Mouse (Mus musculus) layer of hippocampus, postnatal 36 days (tissue): ENCODE data around the gene Cpt1c. TPM values are rescaled to one million over a fixed set of nuclear protein-coding genes. Genes with fewer than 3 reads are reported as not detected.
A peak's percentile ranks its signal among the peaks of the same experiment; 100 is the strongest.

Experiments used
- DNase-seq, 2 experiments: peaks; one replicate each; pipeline ENCODE4 v3.0.0; 2022
- total RNA-seq, 2 experiments: library from RNA; stranded (reverse); gene quantifications; 2 replicates each; pipeline ENCODE4 v1.2.3; 2021

Cpt1c gene
- total RNA-seq, 2 experiments from 2014 or later = 131 to 137 TPM

DNA sequence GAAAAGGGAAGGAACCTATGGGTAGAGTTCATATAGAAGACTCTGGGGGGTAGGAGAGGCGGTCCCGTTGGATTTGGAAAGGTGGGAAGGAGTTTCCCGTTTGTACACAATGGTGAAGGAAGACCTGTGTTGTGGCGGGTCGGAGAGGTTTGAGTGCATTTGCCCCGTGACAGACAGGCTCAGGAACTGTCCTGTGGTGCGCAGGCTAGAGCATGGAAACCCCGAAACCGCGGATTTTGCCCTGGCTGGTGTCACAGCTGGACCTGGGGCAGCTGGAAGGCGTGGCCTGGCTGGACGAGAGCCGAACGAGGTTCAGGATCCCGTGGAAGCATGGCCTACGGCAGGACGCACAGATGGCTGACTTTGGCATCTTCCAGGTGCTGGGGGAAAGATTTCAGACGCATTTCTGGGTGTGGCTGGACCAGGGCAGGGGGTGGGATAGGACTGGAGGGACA lies 23.9 kb upstream of the Cpt1c start, which contains the start of gene Bcl2l12:
Gene Bcl2l12, minus strand, starts transcription at position 212 of the 455 bp plus-strand sequence.
- DNase-seq = no peak

DNA sequence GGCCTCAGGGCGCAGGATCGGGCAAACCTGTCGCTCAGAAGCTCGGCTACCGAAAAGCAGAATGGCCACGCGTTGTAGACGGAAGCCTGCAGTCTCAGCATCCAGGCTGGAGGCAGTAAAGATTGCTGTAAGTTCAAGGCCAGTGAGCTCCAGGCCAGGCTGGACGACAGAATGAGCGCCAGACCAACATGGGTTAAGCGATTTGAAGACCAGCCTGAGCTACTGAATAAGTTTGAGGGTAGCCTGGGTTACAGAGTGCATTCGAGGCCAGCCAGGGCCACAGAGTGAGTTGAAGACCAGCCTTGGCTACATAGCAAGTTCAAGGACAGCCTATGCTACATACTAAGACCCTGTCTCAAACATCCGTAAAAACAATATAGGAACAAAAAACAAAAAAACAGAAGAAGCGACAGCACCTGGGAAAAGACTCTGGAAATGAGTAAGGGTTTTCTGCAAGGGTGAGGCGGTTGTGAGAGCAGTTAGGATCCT lies 23.3 kb upstream of the Cpt1c start:
- no peak for DNase-seq

DNA sequence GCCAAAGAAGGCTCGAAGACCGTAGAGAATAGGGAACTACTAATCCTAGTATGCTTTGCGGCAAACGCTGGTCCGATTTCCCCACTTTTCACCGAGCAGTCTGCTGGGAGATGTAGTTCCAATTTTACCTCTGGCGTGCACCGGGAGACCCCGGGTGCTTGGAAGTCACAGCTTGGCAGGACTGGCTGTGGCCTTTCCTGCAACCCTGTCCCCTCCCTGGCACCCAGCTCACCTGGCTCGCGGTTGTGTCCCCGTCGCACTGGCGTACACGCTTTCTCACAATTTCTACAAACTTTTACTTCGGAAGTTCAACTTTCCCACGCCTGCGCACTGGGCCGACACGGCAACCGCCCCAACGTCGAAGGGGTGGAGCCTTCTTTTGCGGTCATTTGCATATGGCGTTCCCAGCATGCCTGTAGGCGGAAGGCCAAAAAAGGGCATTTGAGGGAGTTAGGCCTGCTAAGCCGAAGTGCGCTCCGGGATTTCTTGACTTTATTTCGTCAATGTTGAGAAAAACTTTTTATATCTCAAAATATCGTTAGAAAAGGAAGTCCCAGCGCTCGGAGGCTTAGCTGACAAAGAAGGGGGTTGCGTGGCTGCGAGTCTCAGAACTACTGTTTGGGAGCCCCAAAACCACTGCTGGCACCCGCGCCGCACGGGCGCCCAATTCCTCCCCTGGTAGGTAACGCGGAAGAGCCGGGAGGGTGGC lies 22.7 kb upstream of the Cpt1c start, which contains the start of gene Irf3:
Gene Irf3, plus strand, starts transcription at position 418 of the 709 bp plus-strand sequence.
- peak; percentile 95 to 97 for DNase-seq

DNA sequence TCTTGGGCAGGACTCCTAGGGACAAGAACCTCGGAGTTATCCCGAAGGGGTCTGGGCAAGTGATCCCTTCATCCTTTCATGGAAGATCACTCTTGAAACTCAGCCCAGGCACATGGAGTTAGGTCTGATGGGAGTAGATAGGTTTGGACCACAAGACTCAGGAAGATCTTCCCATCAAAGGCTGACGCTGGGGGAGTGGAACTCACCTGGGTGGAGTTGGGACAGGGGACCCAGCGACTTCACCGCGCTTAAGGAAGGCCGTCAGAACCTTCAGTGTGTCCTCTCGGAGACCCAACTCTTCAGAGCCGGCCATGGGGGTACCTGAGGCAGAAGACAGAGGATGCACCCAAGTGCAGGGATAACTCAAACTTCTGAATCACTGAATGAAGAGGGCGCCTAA lies 22.0 kb upstream of the Cpt1c start:
- no peak for DNase-seq

DNA sequence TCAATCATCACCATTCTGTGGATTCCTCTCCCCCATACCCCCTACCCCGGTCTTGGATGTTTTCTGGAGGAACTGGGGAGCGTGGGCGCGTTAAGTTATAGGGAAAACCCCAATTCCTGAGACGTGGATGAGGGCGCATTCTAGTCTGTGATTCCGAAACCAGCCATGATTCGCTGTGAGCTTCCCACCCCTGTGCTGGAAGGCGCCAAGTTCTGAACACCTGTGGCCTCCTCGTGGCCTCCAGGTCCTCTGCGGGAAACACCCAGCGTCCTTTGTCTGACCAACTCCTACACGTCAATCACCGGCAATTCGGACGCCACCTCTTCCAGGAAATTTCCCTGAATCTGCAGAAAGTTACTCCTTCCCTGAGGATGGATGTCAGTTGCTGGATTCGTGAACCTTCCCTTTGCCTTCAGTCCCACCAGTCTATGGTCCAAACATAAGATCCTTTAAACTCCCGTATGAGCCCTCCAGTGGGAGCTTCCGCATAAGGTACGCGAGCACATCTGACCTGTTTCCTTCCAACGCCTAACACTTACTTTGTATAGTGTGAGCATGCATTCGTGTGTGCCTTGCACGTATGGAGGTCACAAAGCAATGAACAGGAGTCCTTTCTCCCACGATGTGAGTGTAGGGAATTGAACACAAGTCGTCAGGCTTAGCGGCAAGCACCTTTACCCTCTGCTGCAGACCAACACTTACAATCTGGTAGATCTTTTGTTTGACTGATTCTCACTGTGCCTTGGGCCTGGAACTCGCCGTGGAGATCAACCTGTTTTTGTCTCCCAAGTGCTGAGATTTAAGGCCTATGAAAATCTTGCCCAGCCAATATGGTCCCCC lies 12.4 kb upstream of the Cpt1c start:
- no peak for DNase-seq

DNA sequence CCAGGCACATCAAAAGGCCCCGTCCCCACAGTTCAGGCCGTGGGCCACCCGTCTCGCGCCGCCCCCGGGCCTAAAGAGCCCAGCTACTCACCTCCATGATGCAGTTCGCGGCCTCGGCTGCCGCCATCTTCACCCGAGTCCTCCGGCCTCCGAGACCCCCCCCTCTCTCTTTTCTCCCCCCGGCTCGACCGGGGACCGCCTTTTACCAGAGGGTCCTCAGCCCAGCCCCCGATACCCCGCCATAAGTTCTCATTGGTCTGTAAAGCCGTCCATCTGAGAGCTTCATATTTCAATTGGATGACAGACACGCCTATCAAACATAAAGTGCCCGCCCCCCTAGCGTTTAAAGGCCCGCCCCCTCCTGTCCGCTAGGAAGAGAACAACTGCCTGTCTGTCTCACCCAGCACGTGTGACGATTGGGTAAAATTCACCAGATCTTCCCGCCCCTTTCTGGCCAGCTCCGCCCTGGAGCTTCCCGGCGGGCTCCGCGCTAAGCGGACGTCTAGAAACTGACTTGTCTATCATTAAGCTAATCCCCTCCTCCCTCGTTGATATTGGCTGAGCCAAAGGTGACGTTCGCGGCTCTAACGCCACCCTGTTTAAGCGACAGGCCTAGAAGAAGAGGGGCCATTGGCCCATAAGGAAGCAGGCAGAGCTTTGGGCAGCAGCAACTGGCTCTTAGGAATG lies 11.7 kb upstream of the Cpt1c start, which contains the start of gene Prmt1:
Gene Prmt1, minus strand, starts transcription at position 377 of the 687 bp plus-strand sequence.
- peak; percentile 98 to 99 for DNase-seq

DNA sequence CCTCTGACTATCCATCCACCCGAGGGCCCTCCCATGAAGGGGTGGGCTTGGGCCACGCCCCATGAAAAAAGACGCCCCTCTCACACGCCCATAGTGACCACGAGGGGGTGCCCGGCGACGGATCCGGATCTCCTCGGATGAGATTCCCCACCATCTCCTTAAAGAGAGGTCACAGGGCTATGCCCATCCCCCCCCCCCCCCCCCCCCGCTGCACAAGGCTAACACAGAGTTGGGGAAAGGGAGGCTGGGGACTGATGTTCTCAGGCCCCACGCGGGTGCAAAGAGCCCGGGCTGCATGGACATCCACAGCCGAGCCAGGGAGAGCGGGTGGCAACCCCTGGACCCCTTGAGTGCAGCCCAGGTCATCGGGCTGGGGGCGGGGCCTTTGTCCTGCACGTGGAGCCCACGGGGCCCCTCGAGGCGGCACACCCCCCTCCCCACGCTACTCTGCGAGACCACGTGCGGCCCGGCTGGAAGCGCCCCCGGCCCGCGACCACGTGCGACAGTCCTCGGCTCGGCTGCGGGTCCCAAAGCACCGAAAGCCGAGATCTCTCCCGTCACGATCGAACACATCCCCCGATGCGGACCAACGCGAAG lies 11.0 kb upstream of the Cpt1c start:
- peak; percentile 42 to 51 for DNase-seq

DNA sequence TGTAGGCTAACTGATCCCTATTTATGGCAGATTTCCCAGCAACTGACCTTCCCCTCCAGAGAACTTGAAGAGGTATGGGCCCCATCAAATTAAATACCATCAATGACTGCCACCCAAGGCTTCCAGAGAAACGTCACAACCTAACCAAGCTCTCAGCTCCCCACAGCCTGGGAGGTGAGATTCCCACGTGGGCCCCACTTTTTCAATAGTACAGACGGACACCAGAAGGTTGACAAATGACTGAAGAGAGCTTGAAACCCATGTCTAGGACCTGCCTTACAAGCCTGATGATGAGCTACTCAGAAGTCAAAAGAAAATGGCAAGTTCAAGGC lies 10.1 kb upstream of the Cpt1c start:
- no peak for DNase-seq

DNA sequence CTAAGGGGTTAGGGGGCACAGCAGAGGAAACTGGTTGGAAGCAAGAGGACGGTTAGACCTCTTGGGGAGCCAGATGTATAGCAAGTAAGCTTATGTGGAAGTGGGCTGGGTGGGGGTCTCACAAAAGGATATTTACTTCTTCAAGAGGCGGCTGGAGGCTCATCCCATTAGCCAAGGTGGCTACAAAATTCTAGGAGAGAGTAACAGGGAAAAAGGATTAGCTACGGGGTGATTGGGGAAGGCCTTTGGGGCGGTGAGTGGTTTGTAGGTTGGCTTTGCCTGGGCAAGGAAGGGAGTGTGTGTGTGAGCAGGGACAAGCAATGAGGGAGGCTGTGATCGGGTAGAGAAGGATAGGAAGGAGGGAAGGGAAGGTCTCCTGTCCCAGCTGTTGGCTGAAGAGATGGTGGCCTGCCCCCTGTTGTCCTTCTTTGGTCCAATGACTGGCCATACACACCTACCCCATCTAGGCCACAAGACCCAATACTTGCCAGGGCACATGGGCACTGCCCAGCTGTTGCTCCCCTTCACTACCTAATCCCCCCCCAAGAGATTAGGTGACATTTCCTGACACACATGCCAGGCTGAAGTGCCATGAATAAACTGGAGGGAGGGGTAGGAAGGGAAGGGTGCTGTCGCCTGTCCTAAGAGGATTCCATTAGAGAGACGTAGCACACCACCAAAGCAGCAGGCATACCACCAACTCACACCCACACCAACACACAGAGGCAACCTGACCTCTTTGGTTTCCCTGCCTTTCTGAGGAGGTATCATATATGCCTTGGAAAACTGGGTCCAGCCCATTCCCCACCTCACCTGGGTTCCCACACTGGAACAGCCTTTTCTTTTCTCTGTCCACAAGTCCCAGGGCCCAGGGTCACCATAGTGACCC lies 9.5 kb upstream of the Cpt1c start:
- DNase-seq = no peak

DNA sequence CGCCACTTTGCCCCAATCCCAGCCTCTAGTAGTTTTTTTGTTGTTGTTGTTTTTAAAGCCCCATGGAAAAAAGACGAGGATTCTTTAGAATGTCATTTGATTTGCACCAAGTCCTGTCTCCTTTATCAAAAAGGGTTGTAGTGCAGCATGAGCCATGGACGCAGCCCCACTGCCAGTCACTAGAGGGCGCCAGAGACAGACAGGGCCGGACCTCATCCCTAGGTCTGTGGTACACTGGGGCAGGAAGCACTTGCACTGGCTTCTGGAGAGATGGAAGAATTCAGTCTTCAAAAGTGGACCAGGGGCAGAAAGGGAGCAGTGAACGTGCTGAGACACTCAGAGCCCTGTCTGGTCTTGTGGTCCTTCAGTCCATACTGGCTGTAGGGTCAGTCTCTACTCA lies 8.4 kb upstream of the Cpt1c start:
- peak; percentile 77 to 80 for DNase-seq

DNA sequence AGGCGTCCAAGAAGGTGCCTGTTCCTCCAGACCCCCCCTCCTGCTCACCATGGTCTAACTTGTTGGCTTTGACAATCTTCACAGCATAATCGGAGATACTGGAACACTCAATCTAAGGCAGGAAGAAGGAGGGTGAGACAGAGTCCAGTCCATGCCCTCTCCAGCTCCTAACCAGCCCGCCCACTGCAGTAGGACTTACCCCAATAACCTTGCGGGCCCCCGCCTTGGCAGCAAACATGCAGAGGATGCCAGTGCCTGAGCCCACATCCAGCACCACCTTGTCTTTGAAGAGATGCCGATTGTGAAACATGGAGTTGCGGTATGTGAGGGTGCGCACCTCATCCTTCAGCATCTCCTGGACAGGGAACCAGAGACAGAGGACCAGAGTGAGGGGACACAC lies 6.9 kb upstream of the Cpt1c start:
- DNase-seq = no peak

DNA sequence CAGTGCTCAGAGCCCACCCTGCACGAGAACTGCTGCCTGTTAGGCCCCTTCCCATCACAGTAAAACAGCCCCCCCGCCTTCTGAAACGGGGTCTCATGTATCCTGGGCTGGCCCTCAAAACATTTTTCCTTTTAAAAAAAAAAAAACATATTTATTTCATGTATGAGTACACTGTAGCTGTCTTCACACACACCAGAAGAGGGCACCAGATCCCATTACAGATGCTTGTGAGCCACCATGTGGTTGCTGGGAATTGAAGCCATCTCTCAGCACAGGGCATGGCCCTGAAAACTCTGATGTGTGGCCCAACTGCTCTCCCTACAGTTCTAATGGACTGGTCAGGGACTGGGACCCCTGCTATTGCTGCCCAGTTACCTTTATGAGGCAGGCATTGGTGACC lies 3.6 kb upstream of the Cpt1c start:
- no peak for DNase-seq

DNA sequence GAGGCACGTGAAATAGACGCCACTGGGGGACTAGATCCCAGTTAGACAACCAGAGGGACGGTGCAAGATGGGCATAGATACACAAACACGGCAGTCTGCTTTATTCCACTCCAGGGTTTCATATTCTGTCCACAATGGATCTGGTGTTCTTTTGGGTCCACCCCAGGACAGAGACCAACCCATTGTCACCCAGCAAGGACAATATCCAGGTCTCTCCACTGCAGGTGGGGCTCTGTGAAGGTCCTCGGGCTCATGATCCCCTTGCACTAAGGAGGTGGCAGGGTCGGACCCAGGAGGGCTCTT lies 417 bp upstream of the Cpt1c start:
- no peak for DNase-seq

DNA sequence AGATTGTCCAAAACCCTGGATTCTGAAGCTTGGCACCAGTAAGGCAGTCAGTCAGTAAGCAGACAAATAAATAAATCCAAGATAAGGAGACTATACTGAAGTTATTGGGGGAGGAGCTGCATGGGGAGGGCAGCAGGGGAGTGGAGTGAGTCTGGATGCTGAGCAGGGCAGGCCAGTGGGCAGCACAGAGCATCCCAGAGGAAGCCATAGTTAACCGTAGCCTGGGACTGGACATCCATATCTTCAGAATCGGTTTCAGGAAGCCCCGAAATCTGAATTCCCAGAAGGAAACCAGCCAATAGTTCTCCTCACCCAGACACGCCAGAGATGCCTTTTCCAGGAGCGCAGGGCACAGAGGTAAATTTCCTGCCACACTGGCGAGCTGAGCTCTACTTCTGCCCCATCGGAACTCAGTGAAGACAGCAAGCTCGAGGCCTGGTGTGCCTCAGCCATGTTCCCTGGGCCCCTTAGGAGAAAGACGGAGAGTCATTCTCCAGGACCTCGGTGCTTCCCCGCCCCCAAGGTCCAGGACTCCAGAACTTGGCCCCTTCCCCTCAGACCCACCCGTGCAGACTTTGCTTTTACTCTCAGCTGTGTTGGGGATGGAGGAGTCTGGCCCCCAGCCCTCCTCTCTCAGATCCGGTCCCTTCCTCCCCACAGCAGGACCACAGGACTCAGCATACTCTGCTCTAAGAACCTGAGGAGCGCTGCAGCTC lies 1.1 kb downstream of the Cpt1c start:
- DNase-seq = peak in 1 of 2 experiments; percentile 29

DNA sequence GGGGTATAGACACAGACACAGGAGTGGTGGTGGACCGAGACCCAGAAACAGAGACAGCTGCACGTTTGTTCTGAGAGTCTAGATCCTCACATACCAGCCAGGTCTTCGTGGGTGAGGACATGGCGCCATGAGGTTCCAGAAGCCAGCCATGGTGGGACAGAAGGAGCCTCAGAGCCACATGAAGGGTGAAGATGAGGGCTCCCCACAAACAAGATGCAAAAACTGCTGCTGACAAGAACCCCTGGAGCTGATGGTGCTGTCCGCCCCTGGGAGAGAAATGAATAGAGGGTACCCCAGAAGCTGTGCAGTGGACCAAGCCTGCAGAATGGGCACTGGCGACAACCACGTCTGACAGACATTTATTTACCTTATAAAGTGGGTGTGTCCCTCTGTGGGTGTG lies 3.5 kb downstream of the Cpt1c start:
- no peak for DNase-seq

DNA sequence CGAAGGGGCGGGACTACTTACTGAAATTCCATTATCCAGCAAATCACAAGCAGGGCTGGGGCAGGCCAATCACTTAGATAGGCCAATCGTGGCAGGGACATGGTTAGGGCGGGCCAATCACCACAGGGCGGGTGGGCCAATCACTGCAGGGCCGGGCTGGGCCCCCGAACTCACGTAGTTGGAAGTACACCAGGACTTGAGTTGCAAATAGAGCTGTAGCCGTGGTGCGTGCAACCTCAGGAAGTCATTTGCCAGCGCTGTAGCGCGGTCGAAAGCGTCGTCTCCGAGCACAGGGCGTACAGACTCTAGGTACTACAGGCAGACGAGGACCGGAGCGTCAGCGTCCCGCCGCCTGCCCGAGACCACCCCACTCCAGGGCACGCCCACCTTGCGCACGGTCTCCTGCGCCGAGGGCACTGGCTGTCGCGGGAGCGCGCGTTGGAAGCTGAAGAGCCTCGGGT lies 4.4 kb downstream of the Cpt1c start:
- peak; percentile 73 to 84 for DNase-seq

DNA sequence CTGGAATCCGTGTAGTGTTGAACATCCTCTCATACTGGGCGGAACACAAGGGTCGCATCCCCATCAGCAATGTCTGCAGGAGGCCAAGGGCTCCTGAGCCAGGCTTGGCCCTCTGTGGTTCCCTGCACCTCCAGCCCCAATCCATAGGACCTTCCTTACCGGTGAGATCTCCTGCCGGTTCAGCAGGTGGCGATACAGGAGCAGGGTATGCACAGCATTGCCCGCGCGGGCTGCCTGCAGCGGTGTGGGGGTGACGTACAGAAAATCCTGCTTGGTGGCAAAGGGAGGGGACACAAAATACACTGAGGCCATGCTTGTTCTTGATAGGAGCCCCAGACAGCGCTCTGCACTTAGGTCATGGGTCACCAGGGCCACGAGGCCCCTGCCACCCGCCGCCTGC lies 8.0 kb downstream of the Cpt1c start:
- DNase-seq = no peak

DNA sequence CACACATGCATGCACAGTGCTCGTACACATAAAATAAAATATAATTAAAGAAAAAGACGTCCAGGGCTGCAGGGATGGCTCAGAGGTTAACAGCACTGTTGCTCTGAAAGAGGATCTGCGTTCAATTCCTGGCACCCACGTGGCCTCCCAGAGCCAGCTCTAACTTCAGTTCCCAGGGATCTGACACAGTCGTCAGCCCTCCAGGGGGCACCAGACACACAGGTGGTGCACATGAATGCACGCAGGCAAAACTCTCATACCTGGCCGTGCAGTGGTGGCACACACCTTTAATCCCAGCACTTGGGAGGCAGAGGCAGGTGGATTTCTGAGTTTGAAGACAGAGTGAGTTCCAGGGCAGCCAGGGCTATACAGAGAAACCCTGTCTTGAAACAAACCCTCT lies 8.7 kb downstream of the Cpt1c start:
- no peak for DNase-seq

DNA sequence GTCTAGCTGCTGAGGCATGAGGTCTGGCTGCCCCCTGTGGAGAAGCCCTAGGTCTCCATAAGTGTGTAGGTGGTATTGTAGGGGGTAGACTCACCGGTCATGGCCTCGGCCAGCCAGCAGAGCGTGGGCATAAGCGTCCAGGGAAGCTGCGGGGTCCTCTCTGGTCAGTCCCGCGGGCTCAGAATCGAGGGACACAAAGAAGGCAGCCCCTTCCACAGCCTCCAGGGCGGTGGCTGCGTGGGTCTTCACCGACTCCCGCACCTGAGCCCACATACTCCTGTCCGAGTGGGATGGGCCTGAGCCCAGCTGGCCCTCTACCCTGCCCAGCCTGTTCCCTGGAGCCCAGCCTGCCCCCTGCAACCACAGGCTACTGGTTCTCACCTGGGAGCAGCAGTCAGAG lies 9.7 kb downstream of the Cpt1c start:
- no peak for DNase-seq

DNA sequence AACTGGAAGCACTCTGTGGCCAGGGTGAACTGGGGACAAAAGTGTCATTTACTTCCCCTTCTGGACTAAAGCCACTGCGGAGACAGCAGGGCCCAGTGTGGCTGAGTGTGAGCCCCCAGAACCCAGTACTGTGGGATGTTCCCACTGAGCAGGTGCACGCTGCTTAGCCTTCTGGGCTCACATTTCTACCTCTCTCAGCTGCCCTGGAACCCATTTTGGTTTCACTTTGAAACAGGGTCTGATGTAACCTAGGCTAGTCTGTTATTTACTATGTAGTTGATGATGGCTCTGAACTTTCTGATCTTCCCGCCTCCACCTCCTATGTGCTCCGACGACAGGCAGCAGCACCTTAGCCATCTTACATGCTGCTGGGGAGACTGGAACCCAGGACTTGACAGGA lies 11.8 kb downstream of the Cpt1c start:
- DNase-seq = no peak

DNA sequence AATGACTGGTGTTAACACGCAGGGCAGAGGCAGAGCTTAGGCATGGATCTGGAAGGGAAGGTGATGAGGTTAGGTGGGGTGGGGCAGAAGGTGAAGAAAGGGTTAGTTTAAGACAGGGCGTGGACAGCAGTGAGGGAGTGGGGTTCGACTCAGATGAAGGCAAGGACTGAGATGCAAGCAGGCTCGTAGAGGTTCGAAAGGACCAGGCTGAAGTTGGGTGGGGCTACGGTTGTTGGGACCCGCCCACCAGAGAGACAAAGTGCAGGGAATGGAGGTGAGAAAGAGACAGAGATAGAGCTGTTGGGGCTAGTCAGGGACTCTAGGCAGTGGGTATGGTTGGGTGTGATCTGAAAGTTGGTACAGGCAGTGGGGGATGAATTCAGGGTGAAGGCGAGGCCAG lies 12.3 kb downstream of the Cpt1c start:
- no peak for DNase-seq
